Mouse (Mus musculus) frontal cortex, adult 2 months (tissue): ENCODE measurements at regions not wholly inside any gene's neighbourhood (a gene's known extent, or its start where the extent isn't known, plus 50 kb on each side); places are given as distances from the start of the nearest gene placed in this dataset.

ENCODE experiments used
- DNase-seq, 2 experiments: peaks; one replicate each; pipeline ENCODE4 v3.0.0; 2022; ENCODE audit warnings: low spot score in 1 of 2; ENCODE audit errors: extremely low spot score in 1 of 2

GRCm38 (mm10) chr2:146565693-146566092, 53.5 kb upstream of the Ralgapa2 start:
- DNase-seq = no peak

GRCm38 (mm10) chr2:146568171-146568842, 56.2 kb upstream of the Ralgapa2 start:
- DNase-seq = no peak

- DNase-seq = no peak
Observed at GRCm38 (mm10) chr2:146571036-146571435, 58.9 kb upstream of the Ralgapa2 start.

- peak; percentile 27 to 81 for DNase-seq
Observed at GRCm38 (mm10) chr2:146571857-146572256, 59.7 kb upstream of the Ralgapa2 start.

GRCm38 (mm10) chr2:146575610-146576297, 63.6 kb upstream of the Ralgapa2 start:
- DNase-seq = no peak

- no peak for DNase-seq
Observed at GRCm38 (mm10) chr2:146576298-146576905, 64.3 kb upstream of the Ralgapa2 start.

GRCm38 (mm10) chr2:146577096-146577495, 65.0 kb upstream of the Ralgapa2 start:
- no peak for DNase-seq

- DNase-seq = no peak
Observed at GRCm38 (mm10) chr2:146581220-146581619, 69.1 kb upstream of the Ralgapa2 start.

- DNase-seq = no peak
Observed at GRCm38 (mm10) chr2:146583807-146584388, 71.8 kb upstream of the Ralgapa2 start.

- DNase-seq = no peak
Observed at GRCm38 (mm10) chr2:146586381-146586780, 74.2 kb upstream of the Ralgapa2 start.

GRCm38 (mm10) chr2:146586981-146587380, 74.8 kb upstream of the Ralgapa2 start:
- no peak for DNase-seq

GRCm38 (mm10) chr2:146589860-146590259, 77.7 kb upstream of the Ralgapa2 start:
- no peak for DNase-seq

GRCm38 (mm10) chr2:146593291-146593690, 81.1 kb upstream of the Ralgapa2 start:
- no peak for DNase-seq

- no peak for DNase-seq
Observed at GRCm38 (mm10) chr2:146594212-146594611, 82.1 kb upstream of the Ralgapa2 start.

GRCm38 (mm10) chr2:146595673-146596072, 83.5 kb upstream of the Ralgapa2 start:
- DNase-seq = no peak

- no peak for DNase-seq
Observed at GRCm38 (mm10) chr2:146606170-146606569, 94.0 kb upstream of the Ralgapa2 start.

GRCm38 (mm10) chr2:146610896-146611295, 98.8 kb upstream of the Ralgapa2 start:
- DNase-seq = no peak

- DNase-seq = peak in 1 of 2 experiments; percentile 79
Observed at GRCm38 (mm10) chr2:146611886-146612521, 99.9 kb upstream of the Ralgapa2 start.

- DNase-seq = peak in 1 of 2 experiments; percentile 60
Observed at GRCm38 (mm10) chr2:146612522-146613288, 100.6 kb upstream of the Ralgapa2 start.

GRCm38 (mm10) chr2:146621167-146621566, 109.0 kb upstream of the Ralgapa2 start:
- DNase-seq = peak in 1 of 2 experiments; percentile 67
